In the genomic region with DNA sequence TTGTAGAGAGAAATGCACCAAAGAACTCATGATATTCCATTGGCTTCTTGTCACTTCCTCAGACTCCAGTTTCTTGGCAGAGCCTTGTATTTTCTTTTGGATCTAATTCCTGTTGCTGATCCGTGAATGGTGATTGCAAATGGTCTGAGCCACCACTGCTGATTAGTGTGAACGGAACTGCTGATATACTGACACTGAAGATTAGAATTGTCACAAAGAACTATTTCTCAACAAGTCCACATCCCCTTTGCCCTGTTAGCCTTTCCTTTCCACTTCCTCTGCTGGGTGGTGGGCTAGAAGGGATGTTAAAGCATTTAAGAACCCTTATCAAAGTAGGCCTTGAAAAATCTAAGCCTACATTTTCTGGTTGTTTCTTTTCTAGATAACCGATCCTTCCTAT, we compare ENCODE assay signal across 21 mouse cellular contexts.
DNase-seq lines count a peak whose midpoint lies in the region; ATAC-seq lines count a peak whose summit lies in the region.
"Had no signal": no experiment of that assay in that cellular context is flagged by ENCODE, and none has a peak within 500 bp of the region (broad histone marks: within the 10 kb centered on the region; RNA-seq: fewer than 3 reads in every experiment).

No protein-coding gene starts in this region.

- intact Hi-C loops in heart, postnatal 25 days (cut with DNase I) = no loop called here
- intact Hi-C loops in heart, postnatal 10 days (cut with DNase I) = no loop called here

- H3K4me1 ChIP-seq in heart, embryonic 12.5 days (replicated peaks) = no peaks in the 10 kb centered on the region
- no peaks in the 10 kb centered on the region for H3K4me1 ChIP-seq in heart, embryonic 15.5 days (replicated peaks)
- H3K4me1 ChIP-seq: embryonic facial prominence, embryonic 13.5 days; embryonic facial prominence, embryonic 15.5 days; forebrain, embryonic 10.5 days; forebrain, embryonic 12.5 days had no signal

- H3K9ac ChIP-seq in heart, embryonic 12.5 days = no peak overlapping the region
- no peak overlapping the region for H3K9ac ChIP-seq in heart, embryonic 15.5 days
- H3K9ac ChIP-seq: embryonic facial prominence, embryonic 13.5 days; embryonic facial prominence, embryonic 15.5 days; forebrain, embryonic 12.5 days had no signal

- no peak overlapping the region for H3K4me2 ChIP-seq in heart, embryonic 12.5 days
- H3K4me2 ChIP-seq in heart, embryonic 15.5 days = no peak overlapping the region
- H3K4me2 ChIP-seq: embryonic facial prominence, embryonic 13.5 days; embryonic facial prominence, embryonic 15.5 days; forebrain, embryonic 12.5 days had no signal

- no peak overlapping the region for H3K4me3 ChIP-seq in heart, embryonic 12.5 days
- H3K4me3 ChIP-seq in heart, embryonic 15.5 days = no peak overlapping the region
- H3K4me3 ChIP-seq: embryonic facial prominence, embryonic 13.5 days; embryonic facial prominence, embryonic 15.5 days; erythroblast, embryonic 14.5 days; forebrain, embryonic 10.5 days; forebrain, embryonic 12.5 days had no signal

- WGBS in heart, embryonic 12.5 days = 51% methylated on average over 3 of the region's 3 CpGs
- WGBS in heart, embryonic 15.5 days = 51% methylated on average over 3 of the region's 3 CpGs

- ATAC-seq in heart, embryonic 12.5 days (ENCODE audit: insufficient number of reproducible peaks, low FRiP score) = peak; percentile 72
- peak; percentile 50; the same call in 1 of the 2 replicates for ATAC-seq in heart, embryonic 15.5 days (replicated peaks; ENCODE audit: insufficient number of reproducible peaks, insufficient read depth, low FRiP score, low read depth)
- ATAC-seq: forebrain, embryonic 14.5 days; forebrain, embryonic 16.5 days had no signal

- no peak for DNase-seq in heart, postnatal 25 days (ENCODE audit: low spot score)
- no peak for DNase-seq in heart, postnatal 10 days
- DNase-seq: adrenal gland, adult 2 months; adrenal gland, postnatal 10 days; adrenal gland, postnatal 25 days; cerebellum, adult 11 months; cerebellum, adult 18-20 months; cerebellum, adult 8-10 months; cerebellum, adult 9-11 months; cerebellum, postnatal 14 days; cerebellum, postnatal 36 days; embryo, embryonic 11 days had no signal

- no peak overlapping the region for H3K27ac ChIP-seq in heart, embryonic 12.5 days (ENCODE audit: poor library complexity, severe bottlenecking)
- no peak overlapping the region for H3K27ac ChIP-seq in heart, embryonic 15.5 days
- H3K27ac ChIP-seq: embryonic facial prominence, embryonic 13.5 days; embryonic facial prominence, embryonic 15.5 days; forebrain, embryonic 10.5 days; forebrain, embryonic 12.5 days had no signal

- H3K27me3 ChIP-seq in heart, embryonic 12.5 days (replicated peaks) = no peaks in the 10 kb centered on the region
- H3K27me3 ChIP-seq in heart, embryonic 15.5 days = no peaks in the 10 kb centered on the region
- H3K27me3 ChIP-seq: embryonic facial prominence, embryonic 13.5 days; embryonic facial prominence, embryonic 15.5 days; forebrain, embryonic 12.5 days had no signal

- H3K36me3 ChIP-seq in heart, embryonic 12.5 days = no peaks in the 10 kb centered on the region
- no peaks in the 10 kb centered on the region for H3K36me3 ChIP-seq in heart, embryonic 15.5 days
- H3K36me3 ChIP-seq: embryonic facial prominence, embryonic 13.5 days; embryonic facial prominence, embryonic 15.5 days; forebrain, embryonic 10.5 days; forebrain, embryonic 12.5 days had no signal

- no peaks in the 10 kb centered on the region for H3K9me3 ChIP-seq in heart, embryonic 12.5 days (replicated peaks)
- H3K9me3 ChIP-seq in heart, embryonic 15.5 days (replicated peaks) = no peaks in the 10 kb centered on the region
- H3K9me3 ChIP-seq: embryonic facial prominence, embryonic 13.5 days; embryonic facial prominence, embryonic 15.5 days; forebrain, embryonic 10.5 days; forebrain, embryonic 12.5 days had no signal
